Mouse (Mus musculus) MEL (cell line): ENCODE measurements around the gene Eml5. TPM values are rescaled to one million over a fixed set of nuclear protein-coding genes. Genes with fewer than 3 reads are reported as not detected.

Experiments
- DNase-seq: peaks from one replicate; pipeline ENCODE4 v3.0.0; 2011; ENCODE audit warnings: low read depth, low spot score
- H3K27ac ChIP-seq: 2 replicates; pipeline ENCODE4 v1.5.1; 2012; ENCODE audit warnings: low read depth, mild to moderate bottlenecking, control low read depth, low read length, moderate library complexity; ENCODE audit not compliant: control insufficient read depth
- H3K27me3 ChIP-seq, 2 experiments: fragments of 150-350 bp in 1 of 2; sonication (generic) in 1 of 2; 2 replicates each; pipeline ENCODE4 v1.6.1; 2012; ENCODE audit warnings: low read length in 2 of 2, mild to moderate bottlenecking in 2 of 2, improper control_type of control experiment in 1 of 2, moderate library complexity in 1 of 2; ENCODE audit not compliant: insufficient read depth in 2 of 2, control insufficient read depth in 1 of 2
- H3K36me3 ChIP-seq, 2 experiments: 2 replicates each; pipeline ENCODE4 v1.6.1; 2012 to 2014; ENCODE audit warnings: low read length in 2 of 2, improper control_type of control experiment in 1 of 2, inconsistent platforms in 1 of 2, mild to moderate bottlenecking in 1 of 2; ENCODE audit not compliant: insufficient read depth in 2 of 2, control insufficient read depth in 1 of 2
- H3K4me1 ChIP-seq, 2 experiments: fragments of 150-350 bp in 1 of 2; sonication (generic) in 1 of 2; 2 replicates each; pipeline ENCODE4 v1.6.1; 2012; ENCODE audit warnings: low read length in 2 of 2, improper control_type of control experiment in 1 of 2, mild to moderate bottlenecking in 1 of 2; ENCODE audit not compliant: insufficient read depth in 2 of 2, control insufficient read depth in 1 of 2
- H3K4me3 ChIP-seq, 2 experiments: fragments of 150-350 bp in 1 of 2; sonication (generic) in 1 of 2; 2 replicates each; pipeline ENCODE4 v1.5.1; 2012; ENCODE audit warnings: low read depth in 2 of 2, low read length in 2 of 2, mild to moderate bottlenecking in 2 of 2, moderate library complexity in 2 of 2, control low read depth in 1 of 2, improper control_type of control experiment in 1 of 2; ENCODE audit not compliant: control insufficient read depth in 1 of 2, insufficient read depth in 1 of 2
- H3K79me2 ChIP-seq: 2 replicates; pipeline ENCODE4 v1.6.1; 2012; ENCODE audit warnings: mild to moderate bottlenecking, low read length, moderate library complexity; ENCODE audit not compliant: control insufficient read depth, poor library complexity, insufficient read depth
- H3K9ac ChIP-seq: 2 replicates; pipeline ENCODE4 v1.6.1; 2012; ENCODE audit warnings: low read depth, mild to moderate bottlenecking, control low read depth, low read length, moderate library complexity; ENCODE audit not compliant: control insufficient read depth, poor library complexity, severe bottlenecking
- H3K9me3 ChIP-seq: fragments of 150-350 bp; sonication (generic); replicated peaks from 2 replicates; pipeline ENCODE4 v1.6.1; 2012; ENCODE audit warnings: mild to moderate bottlenecking, low read length, improper control_type of control experiment, moderate library complexity; ENCODE audit not compliant: insufficient read depth
- CTCF ChIP-seq, 3 experiments: IDR thresholded peaks in 2 of 3; conservative IDR thresholded peaks in 1 of 3; 2 replicates each; pipeline ENCODE4 v1.5.1; 2011 to 2012; ENCODE audit warnings: low read length in 3 of 3, low read depth in 2 of 3, mild to moderate bottlenecking in 2 of 3, improper control_type of control experiment in 1 of 3, inconsistent platforms in 1 of 3, mixed read lengths in 1 of 3, moderate library complexity in 1 of 3; ENCODE audit not compliant: control insufficient read depth in 1 of 3, insufficient read depth in 1 of 3, poor library complexity in 1 of 3, severe bottlenecking in 1 of 3
- ETS1 ChIP-seq: IDR thresholded peaks from 2 replicates; pipeline ENCODE4 v1.6.1; 2012; ENCODE audit warnings: low read depth, mild to moderate bottlenecking, inconsistent platforms, low read length, improper control_type of control experiment, moderate library complexity
- GATA1 ChIP-seq: IDR thresholded peaks from 2 replicates; pipeline ENCODE4 v1.6.1; 2011; ENCODE audit warnings: low read depth, low read length, improper control_type of control experiment
- JUND ChIP-seq: IDR thresholded peaks from 2 replicates; pipeline ENCODE4 v1.6.1; 2011; ENCODE audit warnings: low read depth, mild to moderate bottlenecking, improper control_type of control experiment, low read length
- MAFK ChIP-seq: IDR thresholded peaks from 2 replicates; pipeline ENCODE4 v1.6.1; 2011; ENCODE audit warnings: low read depth, mild to moderate bottlenecking, low read length, improper control_type of control experiment, borderline replicate concordance
- MEF2A ChIP-seq: IDR thresholded peaks from 2 replicates; pipeline ENCODE4 v1.6.1; 2014; ENCODE audit warnings: low read depth, mild to moderate bottlenecking, inconsistent platforms, low read length, improper control_type of control experiment; ENCODE audit not compliant: poor library complexity, insufficient replicate concordance, severe bottlenecking; ENCODE audit errors: extremely low read depth
- MYB ChIP-seq: IDR thresholded peaks from 2 replicates; pipeline ENCODE4 v1.6.1; 2011; ENCODE audit warnings: mild to moderate bottlenecking, low read depth, low read length, improper control_type of control experiment
- MYC ChIP-seq: IDR thresholded peaks from 2 replicates; pipeline ENCODE4 v1.6.1; 2011; ENCODE audit warnings: low read depth, mild to moderate bottlenecking, low read length, improper control_type of control experiment, moderate library complexity
- NELFE ChIP-seq: IDR thresholded peaks from 2 replicates; pipeline ENCODE4 v1.6.1; 2011; ENCODE audit warnings: low read depth, low read length, improper control_type of control experiment
- POLR2AphosphoS2 ChIP-seq: IDR thresholded peaks from 2 replicates; pipeline ENCODE4 v1.6.1; 2011; ENCODE audit warnings: low read length, improper control_type of control experiment
- RAD21 ChIP-seq: IDR thresholded peaks from 2 replicates; pipeline ENCODE4 v1.6.1; 2011; ENCODE audit warnings: mild to moderate bottlenecking, low read depth, low read length, improper control_type of control experiment
- RCOR1 ChIP-seq: IDR thresholded peaks from 2 replicates; pipeline ENCODE4 v1.6.1; 2012; ENCODE audit warnings: low read depth, mild to moderate bottlenecking, inconsistent platforms, low read length, improper control_type of control experiment
- SMC3 ChIP-seq: IDR thresholded peaks from 2 replicates; pipeline ENCODE4 v1.6.1; 2011; ENCODE audit warnings: low read depth, low read length, improper control_type of control experiment
- TBP ChIP-seq: IDR thresholded peaks from 2 replicates; pipeline ENCODE4 v1.8.0; 2011; ENCODE audit warnings: low read depth, low read length, improper control_type of control experiment
- USF1 ChIP-seq: IDR thresholded peaks from 2 replicates; pipeline ENCODE4 v1.6.1; 2014; ENCODE audit warnings: low read depth, mild to moderate bottlenecking, inconsistent platforms, low read length, improper control_type of control experiment, moderate library complexity
- USF2 ChIP-seq, 2 experiments: IDR thresholded peaks; 2 replicates each; pipeline ENCODE4 v1.6.1; 2011 to 2012; ENCODE audit warnings: improper control_type of control experiment in 2 of 2, low read length in 2 of 2, borderline replicate concordance in 1 of 2, inconsistent platforms in 1 of 2, low read depth in 1 of 2, mild to moderate bottlenecking in 1 of 2; ENCODE audit not compliant: insufficient read depth in 1 of 2
- ZNF384 ChIP-seq: IDR thresholded peaks from 2 replicates; pipeline ENCODE4 v1.6.1; 2012; ENCODE audit warnings: low read depth, mild to moderate bottlenecking, inconsistent platforms, low read length, improper control_type of control experiment
- polyA plus RNA-seq, 2 experiments: library from polyadenylated mRNA; stranded (reverse) in 1 of 2; unstranded in 1 of 2; fragments of >175 nt in 1 of 2; fragments of >200 nt in 1 of 2; gene quantifications; 2 replicates each; pipeline versions ENCODE4 v1.2.1 to v1.2.4; 2012; ENCODE audit warnings: low replicate concordance in 2 of 2, low read depth in 1 of 2; ENCODE audit not compliant: insufficient read length in 2 of 2, insufficient read depth in 1 of 2, missing spikeins in 1 of 2
- total RNA-seq: library from RNA; depleted of rRNA; stranded (reverse); fragments of 300-350 nt; gene quantifications from 2 replicates; pipeline ENCODE4 v1.2.3, GENCODE M21; 2012

Eml5 gene
- total and polyA plus RNA-seq, 3 experiments, result 4.7 to 13.2 TPM; not detected in 1

- no peak overlapping the region for H3K4me3 ChIP-seq
- TF ChIP-seq TBP (no peak), MEF2A (peak; percentile 73; the same call in 1 of the 2 replicates)
- no peaks in the 10 kb centered on the region for H3K27me3 ChIP-seq
- H3K79me2 ChIP-seq, result no peaks in the 10 kb centered on the region
- H3K36me3 ChIP-seq, result peaks cover 0 to 41% of the 10 kb centered on the region in 2 experiments; a peak in 2 of 4 replicates
- H3K9me3 ChIP-seq, result no peaks in the 10 kb centered on the region
- peak; percentile 20 for DNase-seq
- H3K27ac ChIP-seq, result no peak overlapping the region
- H3K9ac ChIP-seq, result no peak overlapping the region
- no peaks in the 10 kb centered on the region for H3K4me1 ChIP-seq
These were observed 117.0 kb downstream of the Eml5 start for GRCm38 (mm10) chr12:98784251-98784650.

GRCm38 (mm10) chr12:98779148-98779547 lies 122.1 kb downstream of the Eml5 start:
- peaks cover 0 to 25% of the 10 kb centered on the region in 2 experiments; a peak in 2 of 4 replicates for H3K36me3 ChIP-seq

GRCm38 (mm10) chr12:98777509-98777908 lies 123.8 kb downstream of the Eml5 start:
- Histone ChIP-seq H3K27me3 (no peaks in the 10 kb centered on the region), H3K79me2 (no peaks in the 10 kb centered on the region), H3K4me1 (no peaks in the 10 kb centered on the region), H3K9ac (no peak overlapping the region), H3K27ac (no peak overlapping the region), H3K9me3 (no peaks in the 10 kb centered on the region), H3K36me3 (peaks cover 0 to 36% of the 10 kb centered on the region in 2 experiments; a peak in 2 of 4 replicates), H3K4me3 (no peak overlapping the region)
- DNase-seq, result no peak
- TF ChIP-seq JUND, result no peak

More at GRCm38 (mm10) chr12:98779148-98779547, 122.1 kb downstream of the Eml5 start:
- no peaks in the 10 kb centered on the region for H3K4me1 ChIP-seq
- H3K4me3 ChIP-seq, result no peak overlapping the region
- no peaks in the 10 kb centered on the region for H3K27me3 ChIP-seq
- TF ChIP-seq RCOR1 (no peak), MAFK (no peak), MYC (no peak), GATA1 (no peak), USF1 (no peak), ETS1 (no peak), TBP (no peak), RAD21 (0 out of 2 replicates have a peak, but pooled peaks have one; percentile 4), POLR2AphosphoS2 (no peak), NELFE (no peak), CTCF (IDR thresholded peaks at IDR 0.05 in 2 of 3, conservative IDR thresholded peaks at IDR 0.05 in 1 of 3; ENCODE audit: control insufficient read depth in 1 of 3, insufficient read depth in 1 of 3, low read depth in 2 of 3, low read length in 3 of 3, poor library complexity in 1 of 3, severe bottlenecking in 1 of 3) (peak; percentile 57 to 63 (median 61)), USF2 (IDR thresholded peaks at IDR 0.05; ENCODE audit: borderline replicate concordance in 1 of 2, insufficient read depth in 1 of 2, low read depth in 1 of 2, low read length in 2 of 2) (no peak), JUND (no peak), ZNF384 (no peak), SMC3 (peak; percentile 47; the same call in 1 of the 2 replicates), MYB (no peak)
- no peaks in the 10 kb centered on the region for H3K9me3 ChIP-seq
- DNase-seq, result peak; percentile 58
- no peaks in the 10 kb centered on the region for H3K79me2 ChIP-seq
- H3K27ac ChIP-seq, result no peak overlapping the region
- H3K9ac ChIP-seq, result no peak overlapping the region
